Mouse (Mus musculus): Measurements from ENCODE around the gene Man2b1.
"Not testable (repeated sequence)": the region's sequence is repeated elsewhere in the genome, so short reads cannot be mapped to it uniquely, and the experiment has no call there.

The Man2b1 gene

GRCm38 (mm10) chr8:85119052-85119981 is 36.2 kb downstream of the Man2b1 start:
- DNase-seq (ENCODE audit: extremely low read depth, insufficient read length, low spot score) = no peak

GRCm38 (mm10) chr8:85120251-85120650 is 37.2 kb downstream of the Man2b1 start:
- not testable (repeated sequence) for DNase-seq (ENCODE audit: extremely low read depth, insufficient read length, low spot score)

- no peak for DNase-seq (ENCODE audit: extremely low read depth, insufficient read length, low spot score)
These were observed 39.9 kb downstream of the Man2b1 start, which contains the start of gene Zfp791 for GRCm38 (mm10) chr8:85122995-85123394. Zfp791 (minus strand) TSS chr8:85123095.

GRCm38 (mm10) chr8:85123691-85124090 is 40.6 kb downstream of the Man2b1 start:
- DNase-seq (ENCODE audit: extremely low read depth, insufficient read length, low spot score) = no peak

- DNase-seq (ENCODE audit: extremely low read depth, insufficient read length, low spot score) = peak; percentile 35
These were observed 49.3 kb downstream of the Man2b1 start for GRCm38 (mm10) chr8:85132335-85132734.

- not testable (repeated sequence) for DNase-seq (ENCODE audit: extremely low read depth, insufficient read length, low spot score)
These were observed 52.6 kb downstream of the Man2b1 start for GRCm38 (mm10) chr8:85135690-85136089.

GRCm38 (mm10) chr8:85142516-85142915 is 59.4 kb downstream of the Man2b1 start:
- DNase-seq (ENCODE audit: extremely low read depth, insufficient read length, low spot score) = no peak

Measured in 3134 (cell line).